Mouse (Mus musculus): ENCODE measurements around the gene Cdh23. TPM values are rescaled to one million over a fixed set of nuclear protein-coding genes. Genes with fewer than 3 reads are reported as not detected.

Cdh23 gene
- polyA plus RNA-seq, 1 experiment from 2014 or later, result 0.87 TPM

DNA sequence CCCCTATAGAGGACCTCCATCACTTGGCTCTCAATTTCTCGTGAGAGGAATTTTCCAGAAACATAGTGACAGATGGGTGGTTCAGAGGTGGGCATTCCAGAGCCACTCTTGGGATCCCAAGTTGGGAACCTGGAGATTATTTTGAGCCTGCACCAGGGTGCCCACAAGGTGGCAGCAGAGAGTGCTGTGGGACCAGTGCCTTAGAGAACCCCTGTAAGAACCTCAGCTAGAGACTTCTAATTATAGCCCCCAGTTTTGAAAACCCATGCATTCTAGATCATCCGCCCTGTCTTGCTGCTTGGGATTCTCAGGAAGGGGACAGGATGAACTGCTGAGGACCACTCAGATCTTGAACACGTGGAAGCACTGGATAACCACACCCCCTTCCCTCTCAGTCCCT, 278.2 kb downstream of the Cdh23 start:
- ATAC-seq (replicated peaks; ENCODE audit: insufficient number of reproducible peaks, low FRiP score, low TSS enrichment, low read depth) (no peak), DNase-seq (ENCODE audit: low spot score) (peak; percentile 81)
- no peak overlapping the region for H3K4me3 ChIP-seq (ENCODE audit: low read depth, low read length)
- H3K27ac ChIP-seq (replicated peaks; ENCODE audit: low read depth, low read length), result no peak overlapping the region
- no peaks in the 10 kb centered on the region for H3K4me1 ChIP-seq (ENCODE audit: control insufficient read depth, insufficient read depth, low read length)
- no peak overlapping the region for H3K4me2 ChIP-seq (ENCODE audit: low read depth, low read length)
- 16% methylated on average over 3 of the region's 3 CpGs for WGBS
- H3K27me3 ChIP-seq (ENCODE audit: control insufficient read depth, insufficient read depth, low read length), result no peaks in the 10 kb centered on the region
- no peaks in the 10 kb centered on the region for H3K9me3 ChIP-seq (replicated peaks; ENCODE audit: control insufficient read depth, low read length)
- H3K36me3 ChIP-seq (replicated peaks; ENCODE audit: control insufficient read depth, insufficient read depth, low read depth, low read length), result no peaks in the 10 kb centered on the region
- H3K9ac ChIP-seq (replicated peaks; ENCODE audit: low read length), result no peak overlapping the region

DNA sequence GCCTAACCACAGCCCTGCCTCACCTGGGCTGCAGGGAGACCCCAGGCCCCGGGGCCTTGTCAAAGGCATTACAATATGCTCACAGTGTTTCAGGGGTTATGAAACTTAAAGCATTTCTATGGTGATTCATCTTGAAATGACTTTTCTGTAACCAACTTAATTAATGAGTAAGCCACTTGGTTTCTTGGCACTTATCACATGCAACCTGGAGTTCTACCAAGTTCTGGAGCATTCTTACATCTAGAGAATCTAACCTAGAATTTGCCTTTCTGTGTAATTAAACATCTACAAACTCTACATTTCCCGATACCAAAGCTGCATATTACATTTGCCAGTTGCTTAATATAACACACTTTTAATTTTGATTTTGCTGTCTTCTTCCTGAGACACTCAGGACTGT, 279.2 kb downstream of the Cdh23 start:
- DNase-seq (ENCODE audit: low spot score), result no peak
- 92% methylated on average over 2 of the region's 2 CpGs for WGBS
- Histone ChIP-seq H3K4me1 (ENCODE audit: control insufficient read depth, insufficient read depth, low read length) (no peaks in the 10 kb centered on the region), H3K9me3 (replicated peaks; ENCODE audit: control insufficient read depth, low read length) (no peaks in the 10 kb centered on the region), H3K27me3 (ENCODE audit: control insufficient read depth, insufficient read depth, low read length) (no peaks in the 10 kb centered on the region), H3K4me2 (ENCODE audit: low read depth, low read length) (no peak overlapping the region), H3K4me3 (ENCODE audit: low read depth, low read length) (no peak overlapping the region), H3K9ac (replicated peaks; ENCODE audit: low read length) (no peak overlapping the region), H3K36me3 (replicated peaks; ENCODE audit: control insufficient read depth, insufficient read depth, low read depth, low read length) (no peaks in the 10 kb centered on the region), H3K27ac (replicated peaks; ENCODE audit: low read depth, low read length) (no peak overlapping the region)
- ATAC-seq (replicated peaks; ENCODE audit: insufficient number of reproducible peaks, low FRiP score, low TSS enrichment, low read depth), result no peak

DNA sequence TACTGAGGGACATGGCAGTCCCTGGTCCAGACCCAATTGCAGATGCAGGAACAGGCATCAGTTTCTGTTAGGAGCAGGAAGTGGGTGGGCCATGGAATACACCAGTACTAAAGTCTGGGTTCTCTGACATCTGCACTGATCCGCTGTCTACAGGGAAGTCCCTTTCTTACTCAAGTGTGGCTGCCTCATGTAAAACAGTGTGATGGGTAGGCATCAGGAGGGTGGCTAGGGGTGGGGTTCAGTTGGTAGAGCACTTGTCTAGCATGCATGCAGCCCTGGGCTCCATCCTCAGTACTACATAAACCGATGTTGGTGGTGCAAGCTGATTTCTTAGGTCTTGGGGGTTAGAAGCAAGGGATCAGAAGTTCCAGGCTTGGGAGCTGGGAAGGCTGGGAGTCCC, 282.5 kb downstream of the Cdh23 start:
- 72% methylated on average over 2 of the region's 2 CpGs for WGBS
- H3K27me3 ChIP-seq (ENCODE audit: control insufficient read depth, insufficient read depth, low read length), result no peaks in the 10 kb centered on the region
- H3K4me2 ChIP-seq (ENCODE audit: low read depth, low read length), result no peak overlapping the region
- no peak overlapping the region for H3K4me3 ChIP-seq (ENCODE audit: low read depth, low read length)
- H3K9ac ChIP-seq (replicated peaks; ENCODE audit: low read length), result no peak overlapping the region
- H3K4me1 ChIP-seq (ENCODE audit: control insufficient read depth, insufficient read depth, low read length), result no peaks in the 10 kb centered on the region
- no peaks in the 10 kb centered on the region for H3K9me3 ChIP-seq (replicated peaks; ENCODE audit: control insufficient read depth, low read length)
- DNase-seq (ENCODE audit: low spot score), result no peak
- no peak for ATAC-seq (replicated peaks; ENCODE audit: insufficient number of reproducible peaks, low FRiP score, low TSS enrichment, low read depth)
- no peaks in the 10 kb centered on the region for H3K36me3 ChIP-seq (replicated peaks; ENCODE audit: control insufficient read depth, insufficient read depth, low read depth, low read length)
- no peak overlapping the region for H3K27ac ChIP-seq (replicated peaks; ENCODE audit: low read depth, low read length)

DNA sequence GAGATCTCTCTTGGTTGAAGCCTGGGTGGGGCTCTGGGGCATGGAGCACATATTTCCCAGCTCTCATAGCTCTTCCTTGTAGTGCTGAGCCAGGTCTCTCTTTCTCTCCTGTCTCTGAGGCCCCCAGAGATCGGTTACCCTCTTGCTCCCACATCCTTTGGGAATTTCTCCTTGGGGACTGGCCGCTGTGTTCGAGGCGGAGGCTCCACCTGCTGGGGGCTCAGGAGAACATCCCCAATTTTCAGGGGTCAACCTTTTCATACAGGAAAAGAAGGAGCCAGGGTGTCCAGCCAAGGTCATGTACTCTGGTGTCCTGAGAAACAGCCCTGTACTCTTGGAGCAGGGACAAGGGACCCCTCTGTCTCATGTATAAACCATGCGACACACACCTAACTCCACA, 284.5 kb downstream of the Cdh23 start:
- ATAC-seq (replicated peaks; ENCODE audit: insufficient number of reproducible peaks, low FRiP score, low TSS enrichment, low read depth) (no peak), DNase-seq (ENCODE audit: low spot score) (peak; percentile 18)
- Histone ChIP-seq H3K4me2 (ENCODE audit: low read depth, low read length) (no peak overlapping the region), H3K4me3 (ENCODE audit: low read depth, low read length) (no peak overlapping the region), H3K9me3 (replicated peaks; ENCODE audit: control insufficient read depth, low read length) (no peaks in the 10 kb centered on the region), H3K36me3 (replicated peaks; ENCODE audit: control insufficient read depth, insufficient read depth, low read depth, low read length) (no peaks in the 10 kb centered on the region), H3K9ac (replicated peaks; ENCODE audit: low read length) (no peak overlapping the region), H3K27ac (replicated peaks; ENCODE audit: low read depth, low read length) (no peak overlapping the region), H3K27me3 (ENCODE audit: control insufficient read depth, insufficient read depth, low read length) (no peaks in the 10 kb centered on the region), H3K4me1 (ENCODE audit: control insufficient read depth, insufficient read depth, low read length) (no peaks in the 10 kb centered on the region)
- 21% methylated on average over 5 of the region's 5 CpGs for whole genome bisulfite sequencing

DNA sequence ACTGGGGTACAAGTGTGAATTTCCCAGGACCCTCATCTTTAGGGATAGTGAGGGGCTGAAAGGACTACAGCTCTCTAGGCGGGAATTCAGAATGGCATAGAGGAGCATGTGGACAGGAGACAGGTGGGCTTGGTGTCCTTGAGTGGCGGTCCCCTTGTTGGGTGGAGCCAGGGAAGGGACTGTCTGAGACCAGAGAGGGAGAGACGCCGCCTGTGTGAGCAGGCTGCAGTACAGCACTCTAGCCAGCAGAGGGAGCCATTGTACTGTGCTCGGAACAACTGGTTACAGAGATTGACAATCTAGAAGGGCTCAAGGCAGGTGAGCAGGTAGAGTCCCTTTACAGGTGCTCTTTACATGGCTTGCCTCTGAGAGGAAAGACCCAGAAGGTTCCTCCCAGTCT, 288.5 kb downstream of the Cdh23 start:
- Histone ChIP-seq H3K27ac (replicated peaks; ENCODE audit: low read depth, low read length) (no peak overlapping the region), H3K9me3 (replicated peaks; ENCODE audit: control insufficient read depth, low read length) (no peaks in the 10 kb centered on the region), H3K36me3 (replicated peaks; ENCODE audit: control insufficient read depth, insufficient read depth, low read depth, low read length) (no peaks in the 10 kb centered on the region), H3K27me3 (ENCODE audit: control insufficient read depth, insufficient read depth, low read length) (no peaks in the 10 kb centered on the region), H3K4me3 (ENCODE audit: low read depth, low read length) (no peak overlapping the region), H3K9ac (replicated peaks; ENCODE audit: low read length) (no peak overlapping the region), H3K4me2 (ENCODE audit: low read depth, low read length) (no peak overlapping the region), H3K4me1 (ENCODE audit: control insufficient read depth, insufficient read depth, low read length) (no peaks in the 10 kb centered on the region)
- 3% methylated on average over 5 of the region's 5 CpGs for WGBS
- DNase-seq (ENCODE audit: low spot score) (peak; percentile 72), ATAC-seq (replicated peaks; ENCODE audit: insufficient number of reproducible peaks, low FRiP score, low TSS enrichment, low read depth) (no peak)

DNA sequence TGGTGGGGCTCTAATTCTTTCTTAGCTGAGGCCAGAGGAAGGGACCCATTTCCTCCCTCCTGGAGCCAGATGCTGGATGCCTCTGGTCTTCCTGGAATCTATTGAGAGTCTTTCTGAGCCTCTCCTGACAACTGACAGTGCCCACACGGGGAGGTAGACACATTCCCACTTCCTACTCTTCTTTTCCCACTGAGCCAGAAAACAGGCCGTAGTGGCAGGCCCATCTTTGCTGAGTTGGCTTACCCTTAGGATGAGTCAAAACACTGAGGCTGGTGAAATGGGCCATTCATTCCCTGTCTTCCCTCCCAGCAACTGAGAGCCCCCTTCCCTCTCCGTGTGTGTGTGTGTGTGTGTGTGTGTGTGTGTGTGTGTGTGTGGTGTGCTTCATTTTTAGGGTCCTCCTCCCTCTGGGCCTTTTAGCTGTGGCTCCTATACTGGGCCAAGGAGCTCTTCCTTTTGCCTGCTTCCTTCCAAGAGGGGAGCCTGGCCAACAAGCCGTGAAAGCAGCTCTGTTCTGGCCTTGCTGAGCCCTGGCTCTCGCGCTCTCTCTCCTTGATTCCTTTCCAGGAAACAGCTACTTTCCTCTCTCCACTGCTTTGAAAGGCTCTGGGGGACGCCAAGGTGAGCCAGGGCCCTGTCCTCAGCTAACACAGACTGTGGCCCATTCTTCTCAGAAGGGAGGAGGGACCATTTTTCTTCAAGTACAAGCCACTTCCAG, 290.7 kb downstream of the Cdh23 start:
- Histone ChIP-seq H3K9me3 (replicated peaks; ENCODE audit: control insufficient read depth, low read length) (no peaks in the 10 kb centered on the region), H3K9ac (replicated peaks; ENCODE audit: low read length) (no peak overlapping the region), H3K4me1 (ENCODE audit: control insufficient read depth, insufficient read depth, low read length) (no peaks in the 10 kb centered on the region), H3K27me3 (ENCODE audit: control insufficient read depth, insufficient read depth, low read length) (no peaks in the 10 kb centered on the region), H3K4me2 (ENCODE audit: low read depth, low read length) (no peak overlapping the region), H3K4me3 (ENCODE audit: low read depth, low read length) (no peak overlapping the region), H3K27ac (replicated peaks; ENCODE audit: low read depth, low read length) (no peak overlapping the region), H3K36me3 (replicated peaks; ENCODE audit: control insufficient read depth, insufficient read depth, low read depth, low read length) (no peaks in the 10 kb centered on the region)
- no peak for DNase-seq (ENCODE audit: low spot score)
- no peak for ATAC-seq (replicated peaks; ENCODE audit: insufficient number of reproducible peaks, low FRiP score, low TSS enrichment, low read depth)
- WGBS, result 44% methylated on average over 7 of the region's 7 CpGs

DNA sequence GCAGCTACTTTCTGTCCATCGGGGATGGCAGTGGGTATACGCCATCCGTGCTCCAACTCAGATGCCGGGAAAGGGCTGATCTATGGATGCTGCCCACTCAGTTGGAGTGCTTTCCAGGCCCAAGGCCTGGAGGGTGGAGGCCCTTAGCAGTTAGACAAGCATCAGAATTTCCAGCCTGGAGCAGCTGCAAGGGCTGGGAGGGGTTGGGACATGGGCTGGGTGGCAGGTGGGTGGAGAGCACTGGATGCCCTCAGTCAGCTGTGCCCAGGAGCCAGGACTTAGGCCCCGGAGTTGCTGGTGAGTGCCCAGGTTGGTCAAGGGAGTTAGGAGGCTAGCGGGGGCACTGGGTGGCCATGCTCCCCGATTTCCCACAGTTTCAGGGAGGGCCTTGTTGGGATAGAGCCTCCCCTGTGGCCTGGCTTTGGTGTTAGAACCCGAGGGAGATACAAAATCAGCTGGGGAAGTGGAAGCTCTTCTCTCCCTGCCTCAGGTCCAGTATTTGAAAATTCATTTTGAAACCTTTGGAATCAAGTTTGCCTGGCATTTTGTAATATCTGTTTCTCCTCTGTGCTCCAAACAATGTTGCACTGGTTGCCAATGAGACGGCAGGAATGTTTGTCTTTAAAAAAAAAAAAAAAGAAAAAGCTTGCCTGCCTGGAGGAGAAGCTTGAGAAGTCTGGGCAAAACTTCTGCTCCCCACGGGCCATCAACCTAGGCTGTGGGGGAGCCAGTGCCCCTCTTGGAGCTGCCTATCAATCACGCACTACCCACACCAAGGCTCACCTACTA, 295.6 kb downstream of the Cdh23 start:
- Histone ChIP-seq H3K27ac (replicated peaks; ENCODE audit: low read depth, low read length) (no peak overlapping the region), H3K36me3 (replicated peaks; ENCODE audit: control insufficient read depth, insufficient read depth, low read depth, low read length) (no peaks in the 10 kb centered on the region), H3K4me2 (ENCODE audit: low read depth, low read length) (no peak overlapping the region), H3K4me1 (ENCODE audit: control insufficient read depth, insufficient read depth, low read length) (no peaks in the 10 kb centered on the region), H3K4me3 (ENCODE audit: low read depth, low read length) (no peak overlapping the region), H3K9ac (replicated peaks; ENCODE audit: low read length) (no peak overlapping the region), H3K27me3 (ENCODE audit: control insufficient read depth, insufficient read depth, low read length) (no peaks in the 10 kb centered on the region), H3K9me3 (replicated peaks; ENCODE audit: control insufficient read depth, low read length) (no peaks in the 10 kb centered on the region)
- DNase-seq (ENCODE audit: low spot score), result no peak
- WGBS, result 80% methylated on average over 11 of the region's 11 CpGs
- ATAC-seq (replicated peaks; ENCODE audit: insufficient number of reproducible peaks, low FRiP score, low TSS enrichment, low read depth), result no peak

DNA sequence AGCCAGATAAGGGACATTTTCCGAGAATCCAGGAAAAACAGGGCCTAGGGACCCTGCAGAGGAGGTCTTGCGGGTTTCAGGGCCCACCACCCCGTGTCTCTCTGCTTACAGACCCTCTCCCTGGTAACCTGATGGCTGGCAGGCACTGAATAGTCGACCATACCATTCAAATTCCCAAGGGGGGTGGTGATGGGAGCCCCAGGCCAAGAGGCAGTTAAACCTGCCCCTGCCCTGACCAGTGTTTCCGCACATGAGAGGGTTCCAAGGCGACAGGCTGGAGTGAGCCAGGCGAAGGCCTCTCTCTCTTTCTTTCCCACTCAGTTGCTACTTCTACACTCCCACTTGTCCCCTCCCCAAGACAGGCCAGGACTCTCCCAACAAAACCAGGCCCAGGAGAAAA, 296.8 kb downstream of the Cdh23 start, which contains the start of gene Gm17455:
Gene Gm17455 (plus strand): TSS at position 278 of the 400 bp plus-strand sequence.
- H3K4me3 ChIP-seq (ENCODE audit: low read depth, low read length), result no peak within 1 kb of the TSS
- H3K27me3 ChIP-seq (ENCODE audit: control insufficient read depth, insufficient read depth, low read length), result no peaks in the 10 kb centered on the region
- no peaks in the 10 kb centered on the region for H3K9me3 ChIP-seq (replicated peaks; ENCODE audit: control insufficient read depth, low read length)
- H3K9ac ChIP-seq (replicated peaks; ENCODE audit: low read length), result no peak within 1 kb of the TSS
- 49% methylated on average over 7 of the region's 7 CpGs for WGBS
- H3K36me3 ChIP-seq (replicated peaks; ENCODE audit: control insufficient read depth, insufficient read depth, low read depth, low read length), result no peaks in the 10 kb centered on the region
- ATAC-seq (replicated peaks; ENCODE audit: insufficient number of reproducible peaks, low FRiP score, low TSS enrichment, low read depth), result no peak
- no peaks in the 10 kb centered on the region for H3K4me1 ChIP-seq (ENCODE audit: control insufficient read depth, insufficient read depth, low read length)
- no peak within 1 kb of the TSS for H3K27ac ChIP-seq (replicated peaks; ENCODE audit: low read depth, low read length)
- H3K4me2 ChIP-seq (ENCODE audit: low read depth, low read length), result no peak within 1 kb of the TSS
- DNase-seq (ENCODE audit: low spot score), result no peak
